Mouse (Mus musculus): ENCODE measurements around the gene Agap1. TPM values are rescaled to one million over a fixed set of nuclear protein-coding genes. Genes with fewer than 3 reads are reported as not detected.

Gene Agap1
- polyA plus RNA-seq, 1 experiment = 43.1 TPM

DNA sequence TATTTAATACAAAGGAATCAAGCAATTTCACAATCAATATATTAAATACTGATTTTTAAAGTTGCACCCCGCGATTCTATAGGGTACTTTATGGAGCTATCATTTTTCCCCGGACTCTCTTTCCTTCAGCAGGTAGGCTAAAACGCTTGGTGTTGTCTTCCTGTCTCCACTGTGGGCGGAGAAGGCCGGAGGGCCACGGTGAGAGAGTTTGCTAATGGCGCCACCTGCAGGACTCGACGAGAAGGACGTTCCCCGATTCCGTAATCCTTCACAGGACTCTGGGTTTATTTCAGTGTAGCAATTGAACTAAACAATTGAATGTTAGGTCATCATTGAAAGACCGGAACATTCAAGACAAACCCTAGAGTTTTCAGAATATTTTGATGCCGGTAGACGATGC, 488.6 kb downstream of the Agap1 start:
- no peak overlapping the region for H3K27ac ChIP-seq (ENCODE audit: insufficient read depth, low read length)
- no peaks in the 10 kb centered on the region for H3K4me1 ChIP-seq (ENCODE audit: control insufficient read depth, insufficient read depth, low read length)
- H3K4me3 ChIP-seq (ENCODE audit: insufficient read depth, low read length) = no peak overlapping the region
- TF ChIP-seq POLR2A (IDR thresholded peaks at IDR 0.05; ENCODE audit: extremely low read depth, insufficient read depth, low read length) = no peak
- peak; percentile 77 for TF ChIP-seq CTCF (IDR thresholded peaks at IDR 0.05; ENCODE audit: extremely low read depth, insufficient read depth, low read length)

All from cortical plate, adult 2 months (tissue).